Comparison of ENCODE assay signal across 18 mouse cellular contexts in genomic region chr2:38220687-38221435, GRCm38 (mm10).
DNase-seq lines count a peak whose midpoint lies in the region; ATAC-seq and TF ChIP-seq lines count a peak whose summit lies in the region.
"Had no signal": no experiment of that assay in that cellular context is flagged by ENCODE, and none has a peak within 500 bp of the region (broad histone marks: within the 10 kb centered on the region; RNA-seq: fewer than 3 reads in every experiment).

No protein-coding gene starts in this region.

- no peak overlapping the region for H3K4me2 ChIP-seq in midbrain, embryonic 11.5 days
- no peak overlapping the region for H3K4me2 ChIP-seq in midbrain, postnatal 0 days (ENCODE audit: low read depth, low read length, poor library complexity, severe bottlenecking)
- no peak overlapping the region for H3K4me2 ChIP-seq in forebrain, embryonic 15.5 days (replicated peaks)
- H3K4me2 ChIP-seq in intestine, postnatal 0 days (replicated peaks; ENCODE audit: low read depth): no peak overlapping the region
- H3K4me2 ChIP-seq: limb, embryonic 13.5 days; lung, embryonic 15.5 days had no signal

- intact Hi-C loops in left cerebral cortex, postnatal 14 days (cut with DNase I): no loop called here

- no peak for TF ChIP-seq POLR2A in lung, adult 2 months (IDR thresholded peaks at IDR 0.05; ENCODE audit: borderline replicate concordance, extremely low read depth, low read depth, low read length)

- peak; percentile 93 for ATAC-seq in midbrain, embryonic 11.5 days (ENCODE audit: low FRiP score)
- ATAC-seq in midbrain, postnatal 0 days (ENCODE audit: low FRiP score): no peak
- ATAC-seq in forebrain, embryonic 15.5 days (replicated peaks): peak; percentile 46; the same call in 1 of the 2 replicates
- no peak for ATAC-seq in intestine, postnatal 0 days
- ATAC-seq: activated CD4-positive, CD25-positive, alpha-beta regulatory T cell, adult 4 months; CD4-positive, CD25-positive, alpha-beta regulatory T cell, adult 4 months had no signal

- DNase-seq in midbrain, embryonic 11.5 days (ENCODE audit: low spot score, missing footprints): peak; percentile 94
- DNase-seq in midbrain, postnatal 0 days (ENCODE audit: low spot score): no peak
- DNase-seq in embryo, embryonic 11 days: peak; percentile 70
- no peak for DNase-seq in left cerebral cortex, postnatal 14 days (ENCODE audit: low spot score in 2 of 2)
- DNase-seq in lung, adult 2 months: no peak
- DNase-seq: cerebellum, adult 18-20 months; gastrocnemius, postnatal 10 days; heart, postnatal 4 days; kidney, adult 18-20 months; kidney, postnatal 4 days had no signal

- 5% methylated on average over 4 of the region's 4 CpGs for WGBS in midbrain, embryonic 11.5 days
- 22% methylated on average over 4 of the region's 4 CpGs for WGBS in midbrain, postnatal 0 days
- 3% methylated on average over 4 of the region's 4 CpGs for WGBS in forebrain, embryonic 15.5 days
- WGBS in intestine, postnatal 0 days: 56% methylated on average over 4 of the region's 4 CpGs
- 68% methylated on average over 4 of the region's 4 CpGs for WGBS in lung, adult 2 months

- no peak overlapping the region for H3K27ac ChIP-seq in midbrain, embryonic 11.5 days (ENCODE audit: low read depth, low read length)
- no peak overlapping the region for H3K27ac ChIP-seq in midbrain, postnatal 0 days (ENCODE audit: low read depth, low read length)
- H3K27ac ChIP-seq in forebrain, embryonic 15.5 days (replicated peaks): peak overlapping the region; percentile 62
- no peak overlapping the region for H3K27ac ChIP-seq in intestine, postnatal 0 days (ENCODE audit: low read depth, low read length)
- H3K27ac ChIP-seq: heart, embryonic 10.5 days; limb, embryonic 13.5 days; lung, embryonic 15.5 days had no signal

- H3K4me3 ChIP-seq in midbrain, embryonic 11.5 days (ENCODE audit: low read depth, low read length): no peak overlapping the region
- H3K4me3 ChIP-seq in midbrain, postnatal 0 days (ENCODE audit: low read depth, low read length): no peak overlapping the region
- no peak overlapping the region for H3K4me3 ChIP-seq in forebrain, embryonic 15.5 days
- H3K4me3 ChIP-seq in intestine, postnatal 0 days (ENCODE audit: low read depth, low read length): no peak overlapping the region
- H3K4me3 ChIP-seq in lung, adult 2 months (replicated peaks; ENCODE audit: extremely low read depth, low read depth, low read length): no peak overlapping the region
- H3K4me3 ChIP-seq: heart, embryonic 10.5 days; limb, embryonic 13.5 days; lung, embryonic 15.5 days; megakaryocyte, embryonic 14.5 days had no signal

- peaks cover 83% of the 10 kb centered on the region for H3K27me3 ChIP-seq in midbrain, embryonic 11.5 days (ENCODE audit: control insufficient read depth, insufficient read depth, low read length)
- H3K27me3 ChIP-seq in midbrain, postnatal 0 days (ENCODE audit: insufficient read depth, low read length): no peaks in the 10 kb centered on the region
- H3K27me3 ChIP-seq in forebrain, embryonic 15.5 days: no peaks in the 10 kb centered on the region
- H3K27me3 ChIP-seq in intestine, postnatal 0 days (replicated peaks; ENCODE audit: control insufficient read depth, insufficient read depth, low read length): no peaks in the 10 kb centered on the region
- H3K27me3 ChIP-seq: limb, embryonic 13.5 days; lung, embryonic 15.5 days; megakaryocyte, embryonic 14.5 days had no signal

- H3K36me3 ChIP-seq in midbrain, embryonic 11.5 days (ENCODE audit: control insufficient read depth, insufficient read depth, low read length): no peaks in the 10 kb centered on the region
- no peaks in the 10 kb centered on the region for H3K36me3 ChIP-seq in midbrain, postnatal 0 days (ENCODE audit: insufficient read depth, low read length)
- H3K36me3 ChIP-seq in forebrain, embryonic 15.5 days: no peaks in the 10 kb centered on the region
- no peaks in the 10 kb centered on the region for H3K36me3 ChIP-seq in intestine, postnatal 0 days (ENCODE audit: control insufficient read depth, insufficient read depth)
- H3K36me3 ChIP-seq: heart, embryonic 10.5 days; limb, embryonic 13.5 days; lung, embryonic 15.5 days had no signal

- no peak overlapping the region for H3K9ac ChIP-seq in midbrain, embryonic 11.5 days (ENCODE audit: low read length)
- H3K9ac ChIP-seq in midbrain, postnatal 0 days (replicated peaks; ENCODE audit: low read length, poor library complexity, severe bottlenecking): no peak overlapping the region
- no peak overlapping the region for H3K9ac ChIP-seq in forebrain, embryonic 15.5 days (replicated peaks)
- H3K9ac ChIP-seq in intestine, postnatal 0 days (ENCODE audit: low read depth, low read length): no peak overlapping the region
- H3K9ac ChIP-seq: limb, embryonic 13.5 days; lung, embryonic 15.5 days had no signal

- peaks cover 2% of the 10 kb centered on the region for H3K9me3 ChIP-seq in midbrain, embryonic 11.5 days (ENCODE audit: control insufficient read depth, low read length)
- H3K9me3 ChIP-seq in midbrain, postnatal 0 days (ENCODE audit: low read length): no peaks in the 10 kb centered on the region
- H3K9me3 ChIP-seq in forebrain, embryonic 15.5 days: no peaks in the 10 kb centered on the region
- H3K9me3 ChIP-seq in intestine, postnatal 0 days (ENCODE audit: control insufficient read depth): no peaks in the 10 kb centered on the region
- H3K9me3 ChIP-seq: heart, embryonic 10.5 days; limb, embryonic 13.5 days; lung, embryonic 15.5 days; megakaryocyte, embryonic 14.5 days had no signal

- H3K4me1 ChIP-seq in midbrain, embryonic 11.5 days (ENCODE audit: control insufficient read depth, insufficient read depth, low read length): peaks cover 9% of the 10 kb centered on the region
- no peaks in the 10 kb centered on the region for H3K4me1 ChIP-seq in midbrain, postnatal 0 days (ENCODE audit: insufficient read depth, low read length)
- H3K4me1 ChIP-seq in forebrain, embryonic 15.5 days: peaks cover 36% of the 10 kb centered on the region
- H3K4me1 ChIP-seq in intestine, postnatal 0 days (replicated peaks; ENCODE audit: control insufficient read depth, insufficient read depth, low read length): no peaks in the 10 kb centered on the region
- no peaks in the 10 kb centered on the region for H3K4me1 ChIP-seq in lung, adult 2 months (ENCODE audit: control insufficient read depth, insufficient read depth, low read length)
- H3K4me1 ChIP-seq: lung, embryonic 15.5 days; megakaryocyte, embryonic 14.5 days had no signal

- no peak for TF ChIP-seq CTCF in midbrain, postnatal 0 days (IDR thresholded peaks at IDR 0.05)
- TF ChIP-seq CTCF in intestine, postnatal 0 days (IDR thresholded peaks at IDR 0.05; ENCODE audit: low read depth): no peak
- no peak for TF ChIP-seq CTCF in lung, adult 2 months (IDR thresholded peaks at IDR 0.05; ENCODE audit: insufficient read depth, low read length)

Comparison
In these comparisons a context has a peak if more than half of its experiments do, and no peak if none do; other contexts are left out.
1. ATAC-seq: peak in midbrain, embryonic 11.5 days (single experiment) and forebrain, embryonic 15.5 days (single experiment); none in midbrain, postnatal 0 days (single experiment) and intestine, postnatal 0 days (single experiment).
2. DNase-seq: peak in midbrain, embryonic 11.5 days (single experiment) and embryo, embryonic 11 days (single experiment); none in midbrain, postnatal 0 days (single experiment), left cerebral cortex, postnatal 14 days (0 of 2) and lung, adult 2 months (single experiment).